Mouse (Mus musculus) midbrain, embryonic 16.5 days (tissue): Measurements from ENCODE around the gene Samt1. TPM values are rescaled to one million over a fixed set of nuclear protein-coding genes. Genes with fewer than 3 reads are reported as not detected.
"Not testable (repeated sequence)": the region's sequence is repeated elsewhere in the genome, so short reads cannot be mapped to it uniquely, and the experiment has no call there.

Experiments used
- ATAC-seq: fragments of 200-750 bp; cut with Nextera tagmentation; 2 replicates; pipeline ENCODE4 v1.8.0; 2017; ENCODE audit warnings: moderate TSS enrichment
- H3K27ac ChIP-seq: fragments of 300-500 bp; sonication (generic); 2 replicates; pipeline ENCODE4 v1.5.1; 2014; ENCODE audit warnings: mild to moderate bottlenecking, low read length, mixed read lengths
- H3K27me3 ChIP-seq: fragments of 300-500 bp; sonication (generic); 2 replicates; pipeline ENCODE4 v1.6.1; 2014; ENCODE audit warnings: low read depth, low read length, mixed read lengths; ENCODE audit not compliant: control insufficient read depth, insufficient read depth
- H3K36me3 ChIP-seq: fragments of 300-500 bp; sonication (generic); 2 replicates; pipeline ENCODE4 v1.6.1; 2014; ENCODE audit warnings: mild to moderate bottlenecking, low read length, moderate library complexity, mixed read lengths; ENCODE audit not compliant: control insufficient read depth, insufficient read depth
- H3K4me1 ChIP-seq: fragments of 300-500 bp; sonication (generic); 2 replicates; pipeline ENCODE4 v1.6.1; 2014; ENCODE audit warnings: mild to moderate bottlenecking, low read length, mixed read lengths; ENCODE audit not compliant: control insufficient read depth, insufficient read depth
- H3K4me2 ChIP-seq: fragments of 300-500 bp; sonication (generic); 2 replicates; pipeline ENCODE4 v1.6.1; 2014; ENCODE audit warnings: mild to moderate bottlenecking, low read length, mixed read lengths
- H3K4me3 ChIP-seq: fragments of 300-500 bp; sonication (generic); 2 replicates; pipeline ENCODE4 v1.5.1; 2014; ENCODE audit warnings: low read depth, mild to moderate bottlenecking, low read length, moderate library complexity, mixed read lengths
- H3K9ac ChIP-seq: fragments of 300-500 bp; sonication (generic); 2 replicates; pipeline ENCODE4 v1.6.1; 2014; ENCODE audit warnings: low read depth, low read length, mixed read lengths
- H3K9me3 ChIP-seq: fragments of 300-500 bp; sonication (generic); replicated peaks from 2 replicates; pipeline ENCODE4 v1.6.1; 2014; ENCODE audit warnings: mild to moderate bottlenecking, low read length, mixed read lengths; ENCODE audit not compliant: control insufficient read depth, poor library complexity, severe bottlenecking
- WGBS: fragments of 180-500 bp; shearing (Covaris S2); extraction: QIAGEN DNeasy Blood & Tissue Kit; methylation state at CpG from one replicate; pipeline ENCODE4 v1.1.7; 2014; 5-methylcytosine and 5-hydroxymethylcytosine counted together
- polyA plus RNA-seq: library from polyadenylated mRNA; unstranded; fragments of >200 nt; fragmentation: Nextera tagmentation; extraction: Ambion mirVana; gene quantifications from 2 replicates; pipeline ENCODE4 v1.2.1, GENCODE M21; 2015

Samt1 gene
- not detected in 2 replicates for polyA plus RNA-seq

DNA sequence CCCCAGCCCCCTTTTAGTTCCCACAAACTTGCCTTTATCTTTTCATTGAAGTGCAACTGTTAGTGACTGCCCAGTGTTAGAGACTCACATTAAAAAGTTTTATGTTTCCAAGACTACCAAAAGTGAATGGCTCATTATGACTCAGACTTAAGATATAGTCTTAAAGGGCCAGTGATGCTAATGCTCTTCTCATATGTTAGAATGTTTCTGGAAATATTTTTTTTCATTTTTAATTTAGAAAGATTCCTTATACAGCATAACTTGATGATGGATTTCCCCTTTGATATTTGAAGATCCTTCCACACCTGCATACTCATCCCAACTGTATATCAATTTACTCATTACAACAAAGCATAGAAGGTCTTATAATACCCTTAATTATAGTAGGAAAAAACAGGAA, at the start of gene Samt1:
Samt1 (minus strand) TSS at position 101 of the 400 bp plus-strand sequence.
- H3K9me3 ChIP-seq, H3K9ac ChIP-seq, H3K4me2 ChIP-seq, H3K27ac ChIP-seq, H3K36me3 ChIP-seq, H3K27me3 ChIP-seq, H3K4me1 ChIP-seq, ATAC-seq, H3K4me3 ChIP-seq: not testable (repeated sequence)

DNA sequence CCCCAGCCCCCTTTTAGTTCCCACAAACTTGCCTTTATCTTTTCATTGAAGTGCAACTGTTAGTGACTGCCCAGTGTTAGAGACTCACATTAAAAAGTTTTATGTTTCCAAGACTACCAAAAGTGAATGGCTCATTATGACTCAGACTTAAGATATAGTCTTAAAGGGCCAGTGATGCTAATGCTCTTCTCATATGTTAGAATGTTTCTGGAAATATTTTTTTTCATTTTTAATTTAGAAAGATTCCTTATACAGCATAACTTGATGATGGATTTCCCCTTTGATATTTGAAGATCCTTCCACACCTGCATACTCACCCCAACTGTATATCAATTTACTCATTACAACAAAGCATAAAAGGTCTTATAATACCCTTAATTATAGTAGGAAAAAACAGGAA, 42.5 kb upstream of the Samt1 start, which contains the start of gene Gm10057:
Gm10057 (minus strand) TSS at position 101 of the 400 bp plus-strand sequence.
- H3K27me3 ChIP-seq, H3K4me3 ChIP-seq, H3K9me3 ChIP-seq, H3K4me1 ChIP-seq, H3K36me3 ChIP-seq, H3K9ac ChIP-seq, H3K4me2 ChIP-seq, H3K27ac ChIP-seq, ATAC-seq: not testable (repeated sequence)

DNA sequence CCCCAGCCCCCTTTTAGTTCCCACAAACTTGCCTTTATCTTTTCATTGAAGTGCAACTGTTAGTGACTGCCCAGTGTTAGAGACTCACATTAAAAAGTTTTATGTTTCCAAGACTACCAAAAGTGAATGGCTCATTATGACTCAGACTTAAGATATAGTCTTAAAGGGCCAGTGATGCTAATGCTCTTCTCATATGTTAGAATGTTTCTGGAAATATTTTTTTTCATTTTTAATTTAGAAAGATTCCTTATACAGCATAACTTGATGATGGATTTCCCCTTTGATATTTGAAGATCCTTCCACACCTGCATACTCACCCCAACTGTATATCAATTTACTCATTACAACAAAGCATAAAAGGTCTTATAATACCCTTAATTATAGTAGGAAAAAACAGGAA, 21.3 kb upstream of the Samt1 start, which contains the start of gene 4921511M17Rik:
4921511M17Rik (minus strand) TSS at position 101 of the 400 bp plus-strand sequence.
- H3K9ac ChIP-seq, H3K36me3 ChIP-seq, H3K9me3 ChIP-seq, H3K27me3 ChIP-seq, H3K4me2 ChIP-seq, H3K27ac ChIP-seq, H3K4me3 ChIP-seq, H3K4me1 ChIP-seq, ATAC-seq: not testable (repeated sequence)

DNA sequence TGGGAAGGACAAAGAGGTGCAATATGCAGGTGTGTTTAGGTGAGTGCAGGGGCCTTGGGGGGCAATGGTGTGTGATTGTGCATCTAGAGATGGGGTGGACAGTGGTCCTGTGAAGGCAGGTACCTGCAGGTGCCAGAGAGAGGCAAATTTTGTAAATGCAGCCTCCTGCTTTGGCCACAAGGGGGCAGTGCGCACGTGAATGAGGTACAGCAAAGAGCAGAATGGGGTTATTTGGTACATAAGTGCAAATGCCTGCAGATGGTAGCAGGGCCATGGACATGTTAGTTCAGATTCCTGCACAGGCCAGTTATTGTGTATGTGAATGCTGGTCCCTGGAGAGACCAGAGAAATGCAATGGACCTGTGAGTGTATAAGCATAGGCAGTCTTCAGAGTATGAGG, 35.5 kb downstream of the Samt1 start:
- not testable (repeated sequence) for H3K27ac ChIP-seq, H3K27me3 ChIP-seq, H3K36me3 ChIP-seq, H3K4me1 ChIP-seq, H3K9me3 ChIP-seq, H3K9ac ChIP-seq, H3K4me3 ChIP-seq, H3K4me2 ChIP-seq
- no CpG with 5 or more reads among the region's 2 CpGs for WGBS
- 0 out of 2 replicates have a peak, but pooled peaks have one; percentile 44 for ATAC-seq

DNA sequence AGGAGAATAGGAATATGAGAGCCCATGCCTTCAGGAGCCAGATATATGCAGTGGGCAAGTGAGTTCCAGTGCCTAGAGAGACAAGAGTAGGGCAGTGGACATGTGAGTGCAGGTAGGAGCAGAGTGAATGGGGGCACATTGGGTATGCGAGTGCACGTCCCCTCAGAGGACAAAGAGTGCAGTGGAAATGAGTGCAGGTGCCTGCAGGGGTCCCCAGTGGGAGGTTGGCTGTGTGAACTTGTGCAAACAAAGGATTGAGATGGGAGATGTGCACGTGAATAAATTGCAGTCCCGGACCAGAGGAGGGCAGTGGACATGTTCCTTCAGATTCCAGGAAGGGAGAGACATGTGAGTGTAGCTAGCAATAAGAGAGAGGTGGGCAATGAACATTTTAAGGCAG, 36.0 kb downstream of the Samt1 start:
- H3K4me1 ChIP-seq, H3K9ac ChIP-seq, H3K27ac ChIP-seq, H3K4me3 ChIP-seq, H3K4me2 ChIP-seq, ATAC-seq, H3K36me3 ChIP-seq, H3K27me3 ChIP-seq, H3K9me3 ChIP-seq: not testable (repeated sequence)
- 26% methylated on average over 4 of the region's 4 CpGs for WGBS

DNA sequence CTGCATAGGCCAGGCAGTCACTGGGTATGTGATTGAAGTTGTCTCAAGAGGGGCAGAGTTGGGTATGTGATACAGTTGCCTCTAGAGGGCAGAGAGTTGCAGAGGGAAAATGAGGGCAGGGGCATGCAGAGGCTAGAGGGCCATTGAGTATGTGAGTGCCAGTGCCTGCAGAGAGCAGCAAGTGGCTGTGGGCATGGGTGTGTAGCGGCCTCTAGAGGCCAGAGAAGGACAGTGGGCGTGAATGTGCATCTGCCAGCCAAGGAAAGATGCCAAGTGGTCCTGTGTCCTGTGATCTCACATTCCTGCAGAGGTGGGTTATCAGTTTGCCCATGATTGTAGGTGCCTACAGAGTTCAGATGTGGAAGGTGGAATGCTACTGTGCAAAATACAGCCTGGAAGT, 38.0 kb downstream of the Samt1 start:
- no peak overlapping the region for H3K4me3 ChIP-seq
- WGBS, result 11% methylated on average over 2 of the region's 2 CpGs
- no peak overlapping the region for H3K4me2 ChIP-seq
- no peaks in the 10 kb centered on the region for H3K4me1 ChIP-seq
- ATAC-seq, result no peak
- H3K27me3 ChIP-seq, result no peaks in the 10 kb centered on the region
- no peaks in the 10 kb centered on the region for H3K9me3 ChIP-seq
- no peak overlapping the region for H3K9ac ChIP-seq
- H3K27ac ChIP-seq, result no peak overlapping the region
- no peaks in the 10 kb centered on the region for H3K36me3 ChIP-seq

DNA sequence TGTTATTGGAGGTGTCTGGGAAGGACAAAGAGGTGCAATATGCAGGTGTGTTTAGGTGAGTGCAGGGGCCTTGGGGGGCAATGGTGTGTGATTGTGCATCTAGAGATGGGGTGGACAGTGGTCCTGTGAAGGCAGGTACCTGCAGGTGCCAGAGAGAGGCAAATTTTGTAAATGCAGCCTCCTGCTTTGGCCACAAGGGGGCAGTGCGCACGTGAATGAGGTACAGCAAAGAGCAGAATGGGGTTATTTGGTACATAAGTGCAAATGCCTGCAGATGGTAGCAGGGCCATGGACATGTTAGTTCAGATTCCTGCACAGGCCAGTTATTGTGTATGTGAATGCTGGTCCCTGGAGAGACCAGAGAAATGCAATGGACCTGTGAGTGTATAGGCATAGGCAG, 59.6 kb downstream of the Samt1 start:
- not testable (repeated sequence) for H3K4me2 ChIP-seq, H3K9me3 ChIP-seq, H3K27ac ChIP-seq, H3K4me3 ChIP-seq, H3K27me3 ChIP-seq, H3K9ac ChIP-seq, H3K36me3 ChIP-seq, H3K4me1 ChIP-seq
- WGBS, result no CpG with 5 or more reads among the region's 2 CpGs
- ATAC-seq, result 0 out of 2 replicates have a peak, but pooled peaks have one; percentile 21

Other genes with a start within 250 kb of the Samt1 start
- 28.6 and 33.0 TPM in 2 replicates for gene Spin2c, start 180.4 kb downstream of the Samt1 start, polyA plus RNA-seq
- gene 4921511M17Rik, start 21.2 kb upstream of the Samt1 start, polyA plus RNA-seq, result not detected in 2 replicates
- not detected in 2 replicates for gene Gm10057, start 42.4 kb upstream of the Samt1 start, polyA plus RNA-seq
- not detected in 2 replicates for gene Gm15140, start 108.0 kb upstream of the Samt1 start, polyA plus RNA-seq